Mouse (Mus musculus): ENCODE results near the gene Tcl1b1.
A peak's percentile ranks its signal among the peaks of the same experiment; 100 is the strongest.
"Not testable (repeated sequence)": the region's sequence is repeated elsewhere in the genome, so short reads cannot be mapped to it uniquely, and the experiment has no call there.

Tcl1b1 gene

DNA sequence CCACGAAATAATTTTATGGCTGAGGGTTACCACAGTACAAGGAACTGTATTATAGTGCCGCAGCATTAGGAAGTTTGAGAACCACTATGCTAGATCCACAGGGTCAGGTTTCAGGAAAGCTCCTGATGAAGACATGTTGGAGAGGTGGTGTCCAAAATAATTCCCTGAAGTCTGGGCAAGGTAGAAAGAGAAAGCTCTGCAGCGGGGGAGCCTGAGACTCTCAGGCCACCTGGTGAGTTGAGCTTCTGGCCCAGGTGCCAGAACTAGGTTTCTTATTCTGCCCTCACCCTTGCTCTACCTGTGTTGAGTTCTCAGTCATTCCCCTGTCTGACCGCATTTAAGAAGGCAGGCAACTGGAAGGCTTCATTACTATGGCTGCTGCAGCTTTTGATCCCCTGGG is at the start of gene Tcl1b1:
Gene Tcl1b1, plus strand, starts transcription at position 301 of the 400 bp plus-strand sequence.
- DNase-seq (ENCODE audit: low spot score) = no peak

DNA sequence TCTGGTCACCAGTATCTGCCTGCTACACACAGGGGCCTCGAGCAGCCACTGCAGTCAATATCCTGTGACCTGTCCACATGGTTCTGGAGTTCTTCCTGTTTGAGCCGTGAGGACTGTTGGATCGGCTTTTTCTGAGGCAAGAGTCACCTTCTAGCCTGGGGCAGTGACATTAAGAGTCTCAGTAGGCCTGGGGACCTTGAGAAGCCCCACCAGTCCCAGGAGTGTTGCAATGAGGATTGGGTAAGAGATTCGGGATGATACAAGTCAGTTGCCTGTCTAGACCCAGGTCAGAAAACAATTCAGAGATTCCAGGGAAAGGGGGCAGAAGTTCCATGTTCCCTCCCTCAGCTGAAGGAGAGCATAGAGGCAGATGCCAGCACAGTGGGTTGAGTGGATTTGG is 49.7 kb upstream of the Tcl1b1 start:
- no peak for DNase-seq (ENCODE audit: low spot score)

DNA sequence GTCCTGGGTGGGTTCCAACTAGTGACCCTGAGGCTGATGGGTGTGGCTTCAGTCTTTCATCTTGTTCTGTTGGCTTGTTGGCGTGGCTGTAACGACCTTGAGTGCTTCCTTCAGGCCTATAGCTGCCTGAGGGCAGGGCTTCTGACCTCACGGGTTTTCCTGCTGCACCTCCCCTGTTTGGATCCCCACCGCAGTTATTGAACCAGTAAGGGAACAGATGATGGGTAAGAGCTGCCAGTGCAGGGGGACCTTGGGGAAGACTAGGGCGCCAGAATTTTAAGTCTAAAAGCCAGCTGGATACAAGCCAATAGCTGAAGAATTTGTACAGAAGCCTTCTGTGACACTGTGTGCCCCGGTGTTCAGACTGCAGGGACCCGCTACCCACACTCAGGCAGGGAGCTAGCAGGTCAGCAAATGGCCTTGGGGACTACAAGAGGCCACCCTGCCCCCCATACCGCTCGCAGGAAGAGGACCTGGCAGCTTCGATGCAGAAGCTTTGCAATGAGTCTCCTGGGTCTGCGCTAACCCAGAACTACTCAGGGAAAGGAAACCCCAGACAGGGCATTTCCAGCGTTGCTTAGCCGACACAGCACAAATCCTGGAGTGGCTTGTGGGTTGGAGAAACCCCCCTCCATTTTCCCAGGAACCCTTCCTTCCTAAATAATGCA is 47.0 kb upstream of the Tcl1b1 start:
- DNase-seq (ENCODE audit: low spot score) = no peak

DNA sequence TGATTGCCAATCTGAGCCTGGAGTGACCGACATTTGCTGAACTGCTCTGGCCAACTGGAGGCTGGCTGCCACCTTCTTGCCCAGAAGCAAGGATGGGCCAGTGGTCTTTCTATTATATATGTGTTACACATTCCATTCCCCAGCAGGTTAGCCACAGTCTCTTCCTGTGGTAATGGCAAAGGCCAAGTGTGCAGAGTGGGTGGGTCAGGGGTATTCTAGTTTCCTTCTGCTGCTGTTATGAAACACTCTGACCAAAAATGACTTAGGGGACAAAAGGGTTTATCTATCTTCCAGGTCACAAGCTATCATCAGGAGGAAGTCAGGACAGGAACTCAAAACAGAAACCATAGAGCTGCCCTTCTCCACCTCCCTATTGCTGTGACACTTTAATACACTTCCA is 42.8 kb upstream of the Tcl1b1 start:
- no peak for DNase-seq (ENCODE audit: low spot score)

DNA sequence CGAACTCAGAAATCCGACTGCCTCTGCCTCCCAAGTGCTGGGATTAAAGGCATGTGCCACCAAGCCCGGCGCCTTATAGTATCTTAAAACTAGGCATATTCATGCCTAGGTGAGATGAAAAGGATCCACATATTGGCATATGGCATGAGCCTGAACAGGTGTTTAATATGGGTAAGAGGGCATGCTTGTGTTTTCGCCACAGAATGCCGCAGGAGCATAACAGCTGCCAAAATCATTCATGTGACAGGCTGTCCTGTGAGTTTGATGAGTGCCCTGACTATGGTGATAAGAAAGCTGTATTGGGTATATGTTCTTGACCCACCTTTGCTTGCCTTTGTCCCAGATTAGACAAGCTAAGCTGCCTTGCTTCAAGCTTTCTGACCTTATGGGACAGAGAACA is 34.1 kb upstream of the Tcl1b1 start:
- DNase-seq (ENCODE audit: low spot score) = no peak

DNA sequence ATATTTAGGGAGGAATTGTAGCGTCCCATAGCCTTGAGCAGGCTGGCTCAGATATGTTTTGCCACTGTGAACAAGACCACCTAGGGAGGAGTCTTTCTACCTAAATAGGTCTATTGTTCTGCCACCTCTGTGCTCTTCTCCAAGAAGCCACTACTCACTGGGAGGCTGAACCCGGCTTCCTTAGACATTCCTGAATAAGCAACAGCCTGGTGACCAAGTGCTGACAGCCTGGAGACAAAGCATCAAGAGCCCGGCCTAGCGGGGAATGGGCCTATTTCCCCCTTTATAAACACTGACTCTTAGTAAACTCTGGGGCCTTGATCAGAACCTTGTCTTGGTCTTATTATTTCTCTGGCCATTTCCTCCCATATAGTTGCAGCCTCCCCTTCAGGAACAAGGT is 33.0 kb upstream of the Tcl1b1 start:
- no peak for DNase-seq (ENCODE audit: low spot score)

DNA sequence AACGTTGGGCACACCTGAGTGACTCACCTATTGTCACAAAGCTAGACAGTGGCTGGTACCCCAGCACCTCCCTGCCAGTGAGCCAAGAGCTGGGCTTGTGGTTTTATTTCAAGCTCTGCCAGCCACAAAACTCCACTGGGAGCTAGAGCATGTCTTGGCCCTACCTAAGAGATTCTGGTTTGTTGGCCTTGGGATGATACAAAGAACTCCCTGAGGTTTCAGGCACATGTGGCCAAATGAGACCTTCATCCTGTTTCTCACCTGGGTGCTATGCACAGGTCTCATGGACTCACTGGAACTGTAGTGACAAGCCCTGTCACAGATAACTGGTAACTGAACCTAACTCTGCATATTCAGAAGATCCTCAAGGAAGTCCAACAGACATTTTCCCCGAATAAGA is 31.9 kb upstream of the Tcl1b1 start:
- DNase-seq (ENCODE audit: low spot score) = no peak

DNA sequence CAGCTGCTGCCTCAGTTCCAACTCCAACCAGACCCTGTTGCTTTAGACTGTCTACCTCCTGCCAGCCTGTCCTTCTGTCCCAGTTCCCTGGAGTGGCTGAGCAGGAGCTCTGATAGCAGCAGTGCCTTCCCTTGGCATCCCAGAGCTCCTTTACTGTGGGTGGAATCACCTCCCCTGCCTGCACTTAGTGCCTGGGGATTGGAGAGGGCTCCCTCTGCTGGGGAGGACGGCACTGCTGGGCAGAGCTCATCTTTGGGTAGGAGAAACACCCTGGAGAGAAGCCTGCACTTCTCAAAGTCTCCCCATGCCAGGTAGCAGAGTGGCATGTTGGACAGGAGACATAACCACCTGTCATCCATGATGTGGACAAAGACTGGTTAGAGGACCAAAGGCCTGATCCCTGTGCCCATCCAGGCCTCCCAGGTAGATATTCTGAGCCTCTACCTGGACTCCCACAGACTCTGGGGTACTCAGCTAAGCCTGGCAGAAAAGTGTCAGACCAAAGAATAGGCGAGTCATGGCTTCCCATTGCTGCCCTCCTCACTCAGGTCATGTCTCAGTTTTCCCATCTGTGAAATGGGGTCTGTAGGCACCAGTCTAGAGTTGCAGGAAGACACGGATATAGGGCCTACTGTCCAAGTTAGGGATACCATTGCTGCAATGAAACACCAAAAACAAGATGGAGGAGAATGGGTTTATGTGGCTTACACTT is 29.8 kb upstream of the Tcl1b1 start:
- not testable (repeated sequence) for DNase-seq (ENCODE audit: low spot score)

DNA sequence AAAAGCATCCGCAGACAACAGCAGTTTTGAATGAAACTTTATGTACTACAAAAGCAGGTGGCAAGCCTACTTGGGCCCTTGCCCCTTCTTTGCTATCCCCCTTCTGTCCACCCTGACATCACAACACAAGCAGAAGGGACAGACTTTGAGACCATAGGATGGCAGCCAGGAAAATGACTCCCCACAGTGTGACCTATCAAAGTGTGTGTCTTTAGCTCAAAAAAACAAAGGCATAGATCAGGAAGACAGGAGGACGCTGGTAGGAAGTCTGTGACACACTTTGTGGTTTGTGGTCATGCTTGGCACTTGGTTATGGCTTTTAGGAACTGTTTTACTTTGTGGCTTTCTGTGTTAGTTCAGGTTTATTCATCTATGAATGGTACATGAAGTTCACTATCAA is 25.3 kb upstream of the Tcl1b1 start:
- DNase-seq (ENCODE audit: low spot score) = not testable (repeated sequence)

DNA sequence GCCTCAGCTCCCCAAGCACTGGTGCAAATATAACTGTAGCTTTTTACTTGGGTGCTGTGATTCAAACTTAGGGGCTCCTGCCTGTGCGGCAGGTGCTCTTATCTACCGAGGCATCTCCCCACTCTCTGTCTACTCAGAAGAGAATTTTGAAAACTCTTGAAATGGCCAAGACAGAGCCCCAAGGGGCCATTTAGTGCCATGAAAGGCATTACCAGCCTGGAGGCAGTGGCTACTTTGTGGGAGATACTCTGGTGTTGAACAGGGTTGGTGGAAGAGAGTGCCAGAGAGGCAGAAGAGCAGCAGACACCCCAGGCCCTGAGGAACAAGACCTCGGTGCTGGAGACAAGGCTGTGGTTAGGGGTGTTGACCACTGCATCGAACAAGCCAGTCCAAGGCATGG is 24.7 kb upstream of the Tcl1b1 start:
- DNase-seq (ENCODE audit: low spot score) = not testable (repeated sequence)

DNA sequence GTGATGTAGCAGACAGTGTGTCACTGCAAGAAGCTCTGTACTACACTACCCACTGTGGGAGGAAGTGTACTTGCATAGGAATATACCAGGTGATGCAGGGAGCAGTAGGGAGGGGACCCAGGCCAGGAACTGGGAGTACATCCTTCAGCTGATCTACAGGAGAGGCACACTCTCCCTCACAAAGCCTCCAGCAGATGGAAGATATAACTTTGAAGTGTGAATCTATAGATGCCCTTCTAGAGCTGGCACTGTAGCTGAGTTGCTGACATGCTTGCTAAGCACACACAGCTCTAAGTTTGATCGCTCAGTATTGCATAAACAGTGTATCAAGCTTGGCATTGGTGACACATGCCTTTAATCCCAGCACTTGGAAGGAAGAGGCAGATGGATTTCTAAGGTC is 21.8 kb upstream of the Tcl1b1 start:
- DNase-seq (ENCODE audit: low spot score) = not testable (repeated sequence)

DNA sequence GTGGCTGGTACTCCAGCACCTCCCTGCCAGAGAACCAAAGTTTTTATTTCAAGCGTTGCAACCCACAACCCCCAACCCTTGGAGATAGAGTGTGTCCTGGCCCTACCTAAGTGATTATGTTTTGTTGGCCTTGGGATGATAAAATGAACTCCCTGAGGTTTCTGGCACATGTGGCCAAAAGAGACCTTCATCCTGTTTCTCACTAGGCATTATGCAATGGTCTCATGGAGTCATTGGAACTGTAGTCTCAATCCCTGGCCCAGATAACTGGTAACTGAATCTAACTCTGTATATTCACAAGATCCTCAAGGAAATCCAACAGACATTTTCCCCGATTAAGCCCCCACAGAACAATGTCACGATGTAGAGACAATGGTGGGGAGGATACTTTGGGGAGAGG is 16.4 kb upstream of the Tcl1b1 start:
- no peak for DNase-seq (ENCODE audit: low spot score)

DNA sequence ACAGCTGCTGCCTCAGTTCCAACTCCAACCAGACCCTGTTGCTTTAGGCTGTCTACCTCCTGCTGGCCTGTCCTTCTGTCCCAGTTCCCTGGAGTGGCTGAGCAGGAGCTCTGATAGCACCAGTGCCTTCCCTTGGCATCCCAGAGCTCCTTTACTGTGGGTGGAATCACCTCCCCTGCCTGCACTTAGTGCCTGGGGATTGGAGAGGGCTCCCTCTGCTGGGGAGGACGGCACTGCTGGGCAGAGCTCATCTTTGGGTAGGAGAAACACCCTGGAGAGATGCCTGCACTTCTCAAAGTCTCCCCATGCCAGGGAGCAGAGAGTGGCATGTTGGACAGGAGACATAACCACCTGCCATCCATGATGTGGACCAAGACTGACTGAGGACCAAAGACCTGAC is 14.6 kb upstream of the Tcl1b1 start:
- not testable (repeated sequence) for DNase-seq (ENCODE audit: low spot score)

DNA sequence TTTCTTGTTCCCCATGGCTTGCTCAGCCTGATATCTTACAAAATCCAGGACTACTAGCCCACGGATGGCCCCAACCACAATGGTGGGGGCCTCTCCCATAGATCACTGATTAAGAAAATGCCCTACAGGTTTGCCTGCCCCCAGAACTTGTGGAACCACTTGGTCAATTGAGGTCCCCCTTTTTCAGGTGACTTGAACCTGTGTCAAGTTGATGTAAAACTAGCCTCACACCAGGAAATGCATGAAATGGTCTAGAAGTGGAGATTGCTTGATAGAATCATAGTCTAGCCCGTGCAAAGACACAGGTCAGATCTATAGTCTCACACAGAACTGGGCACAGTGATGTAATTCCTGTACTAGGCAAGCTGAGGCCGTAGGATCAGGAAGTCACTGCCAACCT is 13.8 kb upstream of the Tcl1b1 start, which contains the start of gene Tcl1b2:
Gene Tcl1b2, plus strand, starts transcription at position 301 of the 400 bp plus-strand sequence.
- no peak for DNase-seq (ENCODE audit: low spot score)

DNA sequence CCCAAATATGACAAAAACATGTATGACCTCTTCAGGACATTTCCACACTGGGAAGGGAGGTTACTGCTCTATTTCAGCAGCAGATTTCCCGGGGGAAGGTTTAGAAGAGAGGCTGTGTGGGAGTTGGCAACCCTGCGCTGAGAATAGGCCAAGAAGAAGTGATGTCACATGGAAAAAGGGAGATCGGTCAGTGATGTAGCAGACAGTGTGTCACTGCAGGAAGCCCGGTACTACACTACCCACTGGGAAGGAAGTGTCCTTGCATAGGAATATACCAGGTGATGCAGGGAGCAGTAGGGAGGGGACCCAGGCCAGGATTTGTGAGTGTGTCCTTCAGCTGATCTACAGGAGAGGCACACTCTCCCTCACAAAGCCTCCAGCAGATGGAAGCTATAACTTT is 4.2 kb upstream of the Tcl1b1 start:
- DNase-seq (ENCODE audit: low spot score) = not testable (repeated sequence)

DNA sequence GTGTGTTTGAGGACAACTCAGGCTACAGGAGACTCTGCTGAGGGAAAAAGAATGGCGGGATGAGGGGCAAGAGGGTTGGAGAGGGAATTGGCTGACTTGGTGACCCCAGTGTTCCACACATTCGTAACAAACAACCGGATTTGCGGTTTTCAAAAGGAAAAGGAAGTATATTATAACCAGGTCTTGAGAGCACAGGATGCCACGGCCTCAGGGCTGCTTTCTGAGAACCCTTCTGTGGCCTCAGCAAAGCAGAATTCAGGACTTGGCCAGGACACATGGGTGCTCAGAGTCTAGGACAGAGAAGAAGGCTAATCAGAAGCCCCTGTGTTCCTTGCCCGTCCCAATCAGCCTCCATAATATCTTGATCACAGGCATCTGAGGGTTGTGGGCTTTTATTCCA is 648 bp upstream of the Tcl1b1 start:
- DNase-seq (ENCODE audit: low spot score) = no peak

DNA sequence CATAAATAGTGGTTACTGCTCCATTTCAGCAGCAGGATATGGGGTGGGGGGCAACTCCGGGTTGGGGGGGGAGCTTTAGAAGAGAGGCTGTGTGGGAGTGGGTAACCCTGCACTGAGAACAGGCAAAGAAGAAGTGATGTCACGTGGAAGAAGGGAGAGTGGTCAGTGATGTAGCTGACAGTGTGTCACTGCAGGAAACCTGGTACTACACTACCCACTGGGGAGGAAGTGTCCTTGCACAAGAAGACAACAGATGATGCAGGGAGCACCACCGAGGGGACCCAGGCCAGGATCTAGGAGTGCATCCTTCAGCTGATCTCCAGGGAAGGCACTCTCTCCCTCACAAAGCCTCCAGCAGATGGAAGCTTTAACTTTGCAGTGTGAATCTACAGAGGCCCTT is 7.2 kb downstream of the Tcl1b1 start:
- no peak for DNase-seq (ENCODE audit: low spot score)

DNA sequence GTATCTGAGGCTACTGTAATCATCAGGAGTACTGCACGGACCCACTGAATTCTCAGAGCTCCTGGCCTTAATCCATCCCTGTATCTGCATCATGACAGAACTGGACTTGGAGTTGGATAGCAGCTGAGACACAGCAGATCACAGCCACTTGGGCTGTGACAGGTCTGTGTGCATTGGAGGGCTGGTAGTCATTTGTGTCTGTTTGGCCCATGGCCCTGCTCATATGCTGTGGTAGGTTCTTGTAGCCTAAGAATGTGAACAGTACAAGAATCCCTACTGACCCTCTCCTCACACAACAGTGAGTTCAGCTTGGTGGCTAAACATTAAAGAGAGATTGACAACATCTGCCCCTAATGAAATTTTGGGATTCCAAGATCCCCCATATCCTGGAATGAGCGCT is 13.9 kb downstream of the Tcl1b1 start:
- no peak for DNase-seq (ENCODE audit: low spot score)

DNA sequence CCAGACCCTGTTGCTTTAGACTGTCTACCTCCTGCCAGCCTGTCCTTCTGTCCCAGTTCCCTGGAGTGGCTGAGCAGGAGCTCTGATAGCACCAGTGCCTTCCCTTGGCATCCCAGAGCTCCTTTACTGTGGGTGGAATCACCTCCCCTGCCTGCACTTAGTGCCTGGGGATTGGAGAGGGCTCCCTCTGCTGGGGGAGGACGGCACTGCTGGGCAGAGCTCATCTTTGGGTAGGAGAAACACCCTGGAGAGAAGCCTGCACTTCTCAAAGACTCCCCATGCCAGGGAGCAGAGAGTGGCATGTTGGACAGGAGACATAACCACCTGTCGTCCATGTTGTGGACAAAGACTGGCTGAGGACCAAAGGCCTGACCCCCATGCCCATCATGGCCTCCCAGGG is 14.8 kb downstream of the Tcl1b1 start:
- peak; percentile 17 for DNase-seq (ENCODE audit: low spot score)

DNA sequence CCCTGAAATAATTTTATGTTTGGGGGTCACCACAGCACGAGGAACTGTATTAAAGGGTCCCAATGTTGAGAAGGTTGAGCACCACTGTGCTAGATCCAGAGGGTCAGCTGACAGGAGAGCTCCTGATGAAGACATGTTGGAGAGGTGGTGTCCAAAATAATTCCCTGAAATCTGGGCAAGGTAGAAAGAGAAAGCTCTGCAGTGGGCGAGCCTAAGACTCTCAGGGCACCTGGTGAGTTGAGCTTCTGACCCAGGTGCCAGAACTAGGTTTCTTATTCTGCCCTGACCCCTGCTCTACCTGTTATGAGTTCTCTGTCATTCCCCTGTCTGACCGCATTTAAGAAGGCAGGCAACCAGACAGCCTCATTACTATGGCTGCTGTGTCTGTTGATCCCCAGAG is 16.6 kb downstream of the Tcl1b1 start, which contains the start of gene Tcl1b5:
Gene Tcl1b5, plus strand, starts transcription at position 301 of the 400 bp plus-strand sequence.
- DNase-seq (ENCODE audit: low spot score) = not testable (repeated sequence)

DNA sequence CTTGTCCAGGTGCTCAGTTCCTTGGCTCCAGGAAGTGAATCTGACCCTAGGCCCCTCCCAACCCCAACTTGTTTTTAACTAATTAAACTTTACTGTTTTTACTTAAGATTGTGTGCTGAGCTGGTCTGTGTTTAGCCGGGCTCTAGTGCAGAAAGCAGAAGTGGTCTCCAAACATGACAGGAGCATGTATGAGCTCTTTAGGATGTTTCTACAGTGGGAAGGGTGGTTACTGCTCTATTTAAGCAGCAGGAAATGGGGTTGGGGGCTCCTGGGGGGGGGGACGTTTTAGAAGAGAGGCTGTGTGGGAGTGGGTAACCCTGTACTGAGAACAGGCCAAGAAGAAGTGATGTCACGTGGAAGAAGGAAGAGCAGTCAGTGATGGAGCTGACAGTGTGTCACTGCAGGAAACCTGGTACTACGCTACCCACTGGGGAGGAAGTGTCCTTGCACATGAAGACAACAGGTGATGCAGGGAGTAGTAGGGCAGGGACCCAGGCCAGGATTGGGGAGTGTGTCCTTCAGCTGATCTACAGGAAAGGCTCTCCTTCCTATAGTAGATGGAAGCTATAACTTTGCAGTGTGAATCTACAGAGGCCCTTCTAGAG is 21.7 kb downstream of the Tcl1b1 start:
- not testable (repeated sequence) for DNase-seq (ENCODE audit: low spot score)

DNA sequence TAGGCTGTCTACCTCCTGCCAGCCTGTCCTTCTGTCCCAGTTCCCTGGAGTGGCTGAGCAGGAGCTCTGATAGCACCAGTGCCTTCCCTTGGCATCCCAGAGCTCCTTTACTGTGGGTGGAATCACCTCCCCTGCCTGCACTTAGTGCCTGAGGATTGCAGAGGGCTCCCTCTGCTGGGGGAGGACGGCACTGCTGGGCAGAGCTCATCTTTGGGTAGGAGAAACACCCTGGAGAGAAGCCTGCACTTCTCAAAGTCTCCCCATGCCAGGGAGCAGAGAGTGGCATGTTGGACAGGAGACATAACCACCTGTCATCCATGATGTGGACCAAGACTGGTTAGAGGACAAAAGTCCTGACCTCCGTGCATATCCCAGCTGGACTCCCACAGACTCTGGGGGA is 29.5 kb downstream of the Tcl1b1 start:
- not testable (repeated sequence) for DNase-seq (ENCODE audit: low spot score)

DNA sequence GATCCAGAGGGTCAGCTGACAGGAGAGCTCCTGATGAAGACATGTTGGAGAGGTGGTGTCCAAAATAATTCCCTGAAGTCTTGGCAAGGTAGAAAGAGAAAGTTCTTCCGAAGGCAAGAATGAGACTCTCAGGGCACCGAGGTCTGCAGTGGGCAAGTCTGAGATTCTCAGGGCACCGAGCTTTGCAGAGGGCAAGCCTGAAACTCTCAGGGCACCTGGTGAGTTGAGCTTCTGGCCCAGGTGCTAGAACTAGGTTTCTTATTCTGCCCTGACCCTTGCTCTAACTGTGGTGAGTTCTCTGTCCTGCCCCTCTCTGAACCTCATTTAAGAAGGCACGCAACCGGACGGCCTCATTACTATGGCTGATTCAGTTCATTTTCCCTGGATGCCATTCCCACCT is 31.3 kb downstream of the Tcl1b1 start, which contains the start of gene Tcl1b3:
Gene Tcl1b3, plus strand, starts transcription at position 301 of the 400 bp plus-strand sequence.
- not testable (repeated sequence) for DNase-seq (ENCODE audit: low spot score)

All from layer of hippocampus, adult 9-10 months (tissue).